Mouse (Mus musculus): Measurements from ENCODE around the gene Nomo1. TPM values are rescaled to one million over a fixed set of nuclear protein-coding genes. Genes with fewer than 3 reads are reported as not detected.

Nomo1 gene
- polyA plus RNA-seq, 1 experiment from 2014 or later = 19.9 TPM

GRCm38 (mm10) chr7:46049981-46050380 lies 16.5 kb downstream of the Nomo1 start:
- Histone ChIP-seq H3K36me3 (replicated peaks; ENCODE audit: insufficient read depth, low read length) (peaks cover 43% of the 10 kb centered on the region), H3K27ac (ENCODE audit: low read depth) (no peak overlapping the region), H3K4me3 (ENCODE audit: low read depth, low read length) (no peak overlapping the region), H3K9ac (replicated peaks) (no peak overlapping the region), H3K9me3 (ENCODE audit: low read length) (no peaks in the 10 kb centered on the region), H3K4me2 (ENCODE audit: low read depth, low read length) (no peak overlapping the region), H3K4me1 (ENCODE audit: insufficient read depth) (no peaks in the 10 kb centered on the region), H3K27me3 (ENCODE audit: insufficient read depth, low read length) (no peaks in the 10 kb centered on the region)
- 85% methylated on average over 7 of the region's 7 CpGs for WGBS (ENCODE audit: insufficient replicate concordance)
- ATAC-seq (no peak), DNase-seq (no peak)
- TF ChIP-seq CTCF (IDR thresholded peaks at IDR 0.05; ENCODE audit: low read depth) (no peak), EP300 (IDR thresholded peaks at IDR 0.05; ENCODE audit: low read depth) (no peak)

- H3K4me3 ChIP-seq (ENCODE audit: low read depth, low read length) = no peak overlapping the region
- peak; percentile 52 for TF ChIP-seq CTCF (IDR thresholded peaks at IDR 0.05; ENCODE audit: low read depth)
- no peak for TF ChIP-seq EP300 (IDR thresholded peaks at IDR 0.05; ENCODE audit: low read depth)
- H3K4me1 ChIP-seq (ENCODE audit: insufficient read depth) = no peaks in the 10 kb centered on the region
- H3K27me3 ChIP-seq (ENCODE audit: insufficient read depth, low read length) = no peaks in the 10 kb centered on the region
- H3K4me2 ChIP-seq (ENCODE audit: low read depth, low read length) = no peak overlapping the region
- ATAC-seq = peak; percentile 40
- no peak for DNase-seq
- peaks cover 40% of the 10 kb centered on the region for H3K36me3 ChIP-seq (replicated peaks; ENCODE audit: insufficient read depth, low read length)
- 83% methylated on average over 4 of the region's 4 CpGs for WGBS (ENCODE audit: insufficient replicate concordance)
- no peaks in the 10 kb centered on the region for H3K9me3 ChIP-seq (ENCODE audit: low read length)
- no peak overlapping the region for H3K27ac ChIP-seq (ENCODE audit: low read depth)
- H3K9ac ChIP-seq (replicated peaks) = no peak overlapping the region
Measured at GRCm38 (mm10) chr7:46052161-46052821, 18.8 kb downstream of the Nomo1 start.

GRCm38 (mm10) chr7:46053566-46053965 lies 20.1 kb downstream of the Nomo1 start:
- TF ChIP-seq EP300 (IDR thresholded peaks at IDR 0.05; ENCODE audit: low read depth) = no peak
- TF ChIP-seq CTCF (IDR thresholded peaks at IDR 0.05; ENCODE audit: low read depth) = no peak

GRCm38 (mm10) chr7:46058882-46059281 lies 25.4 kb downstream of the Nomo1 start:
- Histone ChIP-seq H3K36me3 (replicated peaks; ENCODE audit: insufficient read depth, low read length) (peaks cover 49% of the 10 kb centered on the region), H3K4me2 (ENCODE audit: low read depth, low read length) (peak overlapping the region; percentile 50), H3K9me3 (ENCODE audit: low read length) (no peaks in the 10 kb centered on the region), H3K9ac (replicated peaks) (no peak overlapping the region), H3K27me3 (ENCODE audit: insufficient read depth, low read length) (no peaks in the 10 kb centered on the region), H3K4me1 (ENCODE audit: insufficient read depth) (0 out of 2 replicates have a peak, but pooled peaks cover 2% of the 10 kb centered on the region), H3K27ac (ENCODE audit: low read depth) (peak overlapping the region; percentile 75), H3K4me3 (ENCODE audit: low read depth, low read length) (peak overlapping the region; percentile 41)
- peak; percentile 58; the same call in 1 of the 2 replicates for ATAC-seq
- TF ChIP-seq CTCF (IDR thresholded peaks at IDR 0.05; ENCODE audit: low read depth) (no peak), EP300 (IDR thresholded peaks at IDR 0.05; ENCODE audit: low read depth) (no peak)
- WGBS (ENCODE audit: insufficient replicate concordance) = 67% methylated on average over 11 of the region's 11 CpGs
- DNase-seq = peak; percentile 40

More at GRCm38 (mm10) chr7:46053566-46053965, 20.1 kb downstream of the Nomo1 start:
- no peaks in the 10 kb centered on the region for H3K9me3 ChIP-seq (ENCODE audit: low read length)
- no peaks in the 10 kb centered on the region for H3K4me1 ChIP-seq (ENCODE audit: insufficient read depth)
- 79% methylated on average over 3 of the region's 3 CpGs for WGBS (ENCODE audit: insufficient replicate concordance)
- H3K9ac ChIP-seq (replicated peaks) = no peak overlapping the region
- ATAC-seq (no peak), DNase-seq (no peak)
- no peaks in the 10 kb centered on the region for H3K27me3 ChIP-seq (ENCODE audit: insufficient read depth, low read length)
- no peak overlapping the region for H3K4me3 ChIP-seq (ENCODE audit: low read depth, low read length)
- no peak overlapping the region for H3K4me2 ChIP-seq (ENCODE audit: low read depth, low read length)
- peaks cover 38% of the 10 kb centered on the region for H3K36me3 ChIP-seq (replicated peaks; ENCODE audit: insufficient read depth, low read length)
- H3K27ac ChIP-seq (ENCODE audit: low read depth) = no peak overlapping the region

GRCm38 (mm10) chr7:46060688-46061087 lies 27.2 kb downstream of the Nomo1 start:
- WGBS (ENCODE audit: insufficient replicate concordance) = 87% methylated on average over 8 of the region's 8 CpGs
- Histone ChIP-seq H3K36me3 (replicated peaks; ENCODE audit: insufficient read depth, low read length) (peaks cover 38% of the 10 kb centered on the region), H3K9me3 (ENCODE audit: low read length) (no peaks in the 10 kb centered on the region), H3K9ac (replicated peaks) (no peak overlapping the region), H3K4me2 (ENCODE audit: low read depth, low read length) (no peak overlapping the region), H3K27me3 (ENCODE audit: insufficient read depth, low read length) (no peaks in the 10 kb centered on the region), H3K27ac (ENCODE audit: low read depth) (no peak overlapping the region), H3K4me1 (ENCODE audit: insufficient read depth) (0 out of 2 replicates have a peak, but pooled peaks cover 2% of the 10 kb centered on the region), H3K4me3 (ENCODE audit: low read depth, low read length) (no peak overlapping the region)
- no peak for TF ChIP-seq CTCF (IDR thresholded peaks at IDR 0.05; ENCODE audit: low read depth)
- TF ChIP-seq EP300 (IDR thresholded peaks at IDR 0.05; ENCODE audit: low read depth) = no peak
- DNase-seq = no peak
- ATAC-seq = no peak

- DNase-seq = no peak
- Histone ChIP-seq H3K4me2 (ENCODE audit: low read depth, low read length) (no peak overlapping the region), H3K36me3 (replicated peaks; ENCODE audit: insufficient read depth, low read length) (peaks cover 43% of the 10 kb centered on the region), H3K9me3 (ENCODE audit: low read length) (no peaks in the 10 kb centered on the region), H3K4me1 (ENCODE audit: insufficient read depth) (0 out of 2 replicates have a peak, but pooled peaks cover 2% of the 10 kb centered on the region), H3K4me3 (ENCODE audit: low read depth, low read length) (no peak overlapping the region), H3K27ac (ENCODE audit: low read depth) (no peak overlapping the region), H3K27me3 (ENCODE audit: insufficient read depth, low read length) (no peaks in the 10 kb centered on the region), H3K9ac (replicated peaks) (no peak overlapping the region)
- 94% methylated on average over 16 of the region's 16 CpGs for WGBS (ENCODE audit: insufficient replicate concordance)
- no peak for ATAC-seq
- TF ChIP-seq CTCF (IDR thresholded peaks at IDR 0.05; ENCODE audit: low read depth) (no peak), EP300 (IDR thresholded peaks at IDR 0.05; ENCODE audit: low read depth) (no peak)
Measured at GRCm38 (mm10) chr7:46061614-46062013, 28.1 kb downstream of the Nomo1 start.

Measured in liver, postnatal 0 days (tissue).